Mouse (Mus musculus): ENCODE measurements around the gene Sat1. TPM values are rescaled to one million over a fixed set of nuclear protein-coding genes. Genes with fewer than 3 reads are reported as not detected.

Gene Sat1
- polyA plus RNA-seq, 1 experiment from 2014 or later = 63.1 TPM

DNA sequence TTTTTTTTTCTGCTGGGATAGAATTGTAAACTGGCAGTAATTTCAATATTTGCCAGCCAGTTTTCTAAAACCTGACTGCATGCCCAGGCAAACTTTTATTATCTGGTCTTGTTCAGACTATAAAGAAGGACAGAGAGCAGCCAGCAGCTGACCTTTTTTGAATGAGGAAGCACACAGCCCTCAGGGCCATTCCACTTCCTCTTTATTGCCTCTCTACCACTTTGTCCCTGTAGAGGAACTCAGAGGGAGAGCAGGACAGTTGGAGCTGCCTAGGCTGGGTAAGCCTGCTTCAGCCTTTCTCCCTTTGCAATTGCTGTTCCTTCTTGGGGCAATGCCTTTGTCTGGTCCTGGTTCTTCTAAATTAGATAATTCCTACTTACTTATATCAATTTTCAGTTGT lies 43.9 kb downstream of the Sat1 start:
- Histone ChIP-seq H3K9me3 (ENCODE audit: control insufficient read depth, low read length) (no peaks in the 10 kb centered on the region), H3K4me1 (ENCODE audit: control insufficient read depth, insufficient read depth, low read length) (no peaks in the 10 kb centered on the region), H3K4me2 (ENCODE audit: low read depth, low read length) (no peak overlapping the region), H3K4me3 (ENCODE audit: low read depth, low read length) (no peak overlapping the region), H3K27ac (ENCODE audit: low read depth, low read length) (no peak overlapping the region), H3K9ac (replicated peaks; ENCODE audit: low read depth, low read length) (no peak overlapping the region), H3K27me3 (ENCODE audit: control insufficient read depth, insufficient read depth, low read length) (no peaks in the 10 kb centered on the region), H3K36me3 (ENCODE audit: control insufficient read depth, insufficient read depth, low read length) (no peaks in the 10 kb centered on the region)
- no peak for ATAC-seq (ENCODE audit: low read depth)

DNA sequence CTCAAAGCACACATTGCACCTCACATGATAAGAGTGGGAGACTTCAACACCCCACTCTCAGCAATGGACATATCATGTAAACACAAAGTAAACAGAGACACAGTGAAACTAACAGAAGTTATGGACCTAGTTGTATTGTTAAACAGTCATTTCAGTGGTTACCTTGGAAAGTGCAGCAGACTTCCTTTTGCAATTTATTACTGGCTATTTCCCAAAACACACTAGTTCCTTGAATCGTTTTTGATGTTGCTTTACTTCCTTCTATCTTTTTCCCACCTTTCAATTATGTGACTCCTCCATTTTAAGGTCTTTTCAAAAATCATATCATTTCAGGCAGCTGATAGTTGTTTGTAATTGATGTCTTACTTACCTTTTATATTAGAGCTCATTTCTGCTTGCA lies 44.5 kb downstream of the Sat1 start:
- Histone ChIP-seq H3K36me3 (ENCODE audit: control insufficient read depth, insufficient read depth, low read length) (no peaks in the 10 kb centered on the region), H3K4me3 (ENCODE audit: low read depth, low read length) (no peak overlapping the region), H3K9me3 (ENCODE audit: control insufficient read depth, low read length) (no peaks in the 10 kb centered on the region), H3K9ac (replicated peaks; ENCODE audit: low read depth, low read length) (no peak overlapping the region), H3K27me3 (ENCODE audit: control insufficient read depth, insufficient read depth, low read length) (no peaks in the 10 kb centered on the region), H3K4me1 (ENCODE audit: control insufficient read depth, insufficient read depth, low read length) (no peaks in the 10 kb centered on the region), H3K4me2 (ENCODE audit: low read depth, low read length) (no peak overlapping the region), H3K27ac (ENCODE audit: low read depth, low read length) (no peak overlapping the region)
- ATAC-seq (ENCODE audit: low read depth) = no peak
- 68% methylated on average over 1 of the region's 1 CpGs for WGBS

DNA sequence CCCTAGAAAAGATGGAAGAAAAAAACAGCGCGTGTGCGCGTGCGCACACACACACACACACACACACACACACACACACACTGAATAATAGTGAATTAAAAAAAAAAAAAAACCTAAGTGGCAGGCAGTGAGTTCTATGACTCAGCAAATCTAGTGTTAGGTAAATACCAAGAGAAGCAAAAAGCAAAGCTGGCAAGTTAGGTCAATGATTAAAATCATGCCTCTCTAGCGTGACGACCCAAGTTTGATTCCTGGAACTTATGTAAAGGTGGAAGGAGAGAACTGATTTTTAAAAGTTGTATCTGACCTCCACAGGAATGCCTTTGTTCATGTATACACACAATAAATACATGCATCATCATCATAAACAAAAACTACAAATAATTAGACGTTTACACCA lies 46.4 kb downstream of the Sat1 start:
- 93% methylated on average over 8 of the region's 8 CpGs for WGBS
- Histone ChIP-seq H3K27ac (ENCODE audit: low read depth, low read length) (no peak overlapping the region), H3K4me2 (ENCODE audit: low read depth, low read length) (no peak overlapping the region), H3K4me3 (ENCODE audit: low read depth, low read length) (no peak overlapping the region), H3K4me1 (ENCODE audit: control insufficient read depth, insufficient read depth, low read length) (no peaks in the 10 kb centered on the region), H3K36me3 (ENCODE audit: control insufficient read depth, insufficient read depth, low read length) (no peaks in the 10 kb centered on the region), H3K9ac (replicated peaks; ENCODE audit: low read depth, low read length) (no peak overlapping the region), H3K9me3 (ENCODE audit: control insufficient read depth, low read length) (no peaks in the 10 kb centered on the region), H3K27me3 (ENCODE audit: control insufficient read depth, insufficient read depth, low read length) (no peaks in the 10 kb centered on the region)
- no peak for ATAC-seq (ENCODE audit: low read depth)

DNA sequence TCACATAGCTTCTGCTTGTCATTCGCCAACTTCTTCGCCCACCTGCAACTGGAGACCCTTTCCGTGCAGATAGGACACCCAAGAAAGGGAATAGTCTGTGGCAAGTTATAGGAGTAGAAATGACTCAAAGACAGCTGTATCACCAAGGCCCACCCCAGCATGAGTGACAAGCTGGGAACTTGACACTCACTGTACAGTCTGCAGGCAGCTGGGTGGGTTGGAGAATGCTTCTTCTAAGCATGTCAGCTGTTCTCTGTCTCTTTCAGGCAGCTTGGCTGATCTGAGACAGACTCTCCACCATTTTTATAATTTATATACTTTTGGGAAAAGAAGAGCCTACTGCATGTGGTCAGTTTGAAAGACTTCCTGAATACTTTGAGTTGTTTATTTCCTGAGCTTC lies 48.6 kb downstream of the Sat1 start:
- H3K9me3 ChIP-seq (ENCODE audit: control insufficient read depth, low read length) = no peaks in the 10 kb centered on the region
- no peak overlapping the region for H3K4me2 ChIP-seq (ENCODE audit: low read depth, low read length)
- H3K27me3 ChIP-seq (ENCODE audit: control insufficient read depth, insufficient read depth, low read length) = no peaks in the 10 kb centered on the region
- no peak overlapping the region for H3K27ac ChIP-seq (ENCODE audit: low read depth, low read length)
- no peak for ATAC-seq (ENCODE audit: low read depth)
- 94% methylated on average over 3 of the region's 3 CpGs for WGBS
- no peak overlapping the region for H3K9ac ChIP-seq (replicated peaks; ENCODE audit: low read depth, low read length)
- no peaks in the 10 kb centered on the region for H3K4me1 ChIP-seq (ENCODE audit: control insufficient read depth, insufficient read depth, low read length)
- no peaks in the 10 kb centered on the region for H3K36me3 ChIP-seq (ENCODE audit: control insufficient read depth, insufficient read depth, low read length)
- H3K4me3 ChIP-seq (ENCODE audit: low read depth, low read length) = no peak overlapping the region

DNA sequence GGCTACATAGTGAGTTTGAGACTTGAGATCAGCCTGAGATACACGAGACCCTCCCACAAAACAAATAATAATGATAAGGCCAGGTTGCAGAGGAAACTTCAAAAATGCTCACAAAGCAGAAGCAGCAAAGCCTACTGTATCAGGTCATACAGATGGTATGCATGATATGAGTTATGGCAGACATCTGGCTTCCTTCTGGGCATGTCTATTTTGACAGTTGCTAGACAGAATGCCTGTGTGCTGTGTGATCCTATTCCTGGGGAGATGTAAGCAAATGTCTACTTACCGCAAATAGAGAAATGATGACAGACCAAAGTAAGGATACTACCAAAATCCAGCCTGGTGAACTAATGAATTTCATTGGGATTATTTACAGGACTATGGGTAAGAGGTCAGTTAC lies 49.9 kb downstream of the Sat1 start:
- Histone ChIP-seq H3K4me1 (ENCODE audit: control insufficient read depth, insufficient read depth, low read length) (no peaks in the 10 kb centered on the region), H3K4me3 (ENCODE audit: low read depth, low read length) (no peak overlapping the region), H3K4me2 (ENCODE audit: low read depth, low read length) (no peak overlapping the region), H3K36me3 (ENCODE audit: control insufficient read depth, insufficient read depth, low read length) (no peaks in the 10 kb centered on the region), H3K27me3 (ENCODE audit: control insufficient read depth, insufficient read depth, low read length) (no peaks in the 10 kb centered on the region), H3K27ac (ENCODE audit: low read depth, low read length) (no peak overlapping the region), H3K9ac (replicated peaks; ENCODE audit: low read depth, low read length) (no peak overlapping the region), H3K9me3 (ENCODE audit: control insufficient read depth, low read length) (no peaks in the 10 kb centered on the region)
- WGBS = 74% methylated on average over 2 of the region's 2 CpGs
- ATAC-seq (ENCODE audit: low read depth) = no peak

DNA sequence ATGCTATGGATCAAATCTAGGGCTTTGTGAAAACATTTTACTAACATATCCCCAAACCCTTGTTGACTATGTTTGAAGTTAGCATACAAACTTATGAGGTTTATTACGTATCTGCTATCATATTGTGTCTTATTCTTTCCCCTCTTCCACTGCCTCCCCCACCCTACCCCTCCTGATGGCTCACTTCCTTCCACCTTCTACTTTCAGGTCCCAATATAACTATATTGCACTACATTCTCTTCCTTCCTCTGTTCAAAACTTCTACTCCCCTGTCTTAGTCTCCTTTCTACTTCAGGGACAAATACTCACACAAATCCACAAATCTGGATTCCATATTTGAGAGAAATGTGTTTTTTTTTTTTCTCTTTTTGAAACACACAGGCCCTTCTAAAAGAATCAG lies 52.7 kb downstream of the Sat1 start:
- no peak overlapping the region for H3K9ac ChIP-seq (replicated peaks; ENCODE audit: low read depth, low read length)
- no peak overlapping the region for H3K4me3 ChIP-seq (ENCODE audit: low read depth, low read length)
- H3K9me3 ChIP-seq (ENCODE audit: control insufficient read depth, low read length) = no peaks in the 10 kb centered on the region
- no peaks in the 10 kb centered on the region for H3K27me3 ChIP-seq (ENCODE audit: control insufficient read depth, insufficient read depth, low read length)
- H3K4me1 ChIP-seq (ENCODE audit: control insufficient read depth, insufficient read depth, low read length) = no peaks in the 10 kb centered on the region
- H3K4me2 ChIP-seq (ENCODE audit: low read depth, low read length) = no peak overlapping the region
- 81% methylated on average over 1 of the region's 1 CpGs for WGBS
- no peak for ATAC-seq (ENCODE audit: low read depth)
- H3K36me3 ChIP-seq (ENCODE audit: control insufficient read depth, insufficient read depth, low read length) = no peaks in the 10 kb centered on the region
- H3K27ac ChIP-seq (ENCODE audit: low read depth, low read length) = no peak overlapping the region

Other genes starting within 250 kb of the Sat1 start
- not detected in 2 replicates for gene Magea8, start 220.6 kb downstream of the Sat1 start, polyA plus RNA-seq (2014; fragmentation: Nextera tagmentation; extraction: Ambion mirVana)
- gene Magea5, start 153.3 kb downstream of the Sat1 start, polyA plus RNA-seq (2014; fragmentation: Nextera tagmentation; extraction: Ambion mirVana) = not detected in 2 replicates
- gene Magea1, start 126.7 kb downstream of the Sat1 start, polyA plus RNA-seq (2014; fragmentation: Nextera tagmentation; extraction: Ambion mirVana) = not detected in 2 replicates
- not detected in 2 replicates for gene Magea2, start 122.8 kb downstream of the Sat1 start, polyA plus RNA-seq (2014; fragmentation: Nextera tagmentation; extraction: Ambion mirVana)
- not detected in 2 replicates for gene Cldn34b2, start 88.0 kb downstream of the Sat1 start, polyA plus RNA-seq (2014; fragmentation: Nextera tagmentation; extraction: Ambion mirVana)
- 48.5 and 49.4 TPM in 2 replicates for gene Acot9, start 46.0 kb upstream of the Sat1 start, polyA plus RNA-seq (2014; fragmentation: Nextera tagmentation; extraction: Ambion mirVana)
- gene Prdx4, start 124.3 kb upstream of the Sat1 start, polyA plus RNA-seq (2014; fragmentation: Nextera tagmentation; extraction: Ambion mirVana) = 75.4 and 113 TPM in 2 replicates